Mouse (Mus musculus) neural tube, embryonic 11.5 days (tissue): ENCODE measurements around the gene Unc93b1. TPM values are rescaled to one million over a fixed set of nuclear protein-coding genes. Genes with fewer than 3 reads are reported as not detected.

Source experiments
- ATAC-seq: fragments of 200-750 bp; cut with Nextera tagmentation; 2 replicates; pipeline ENCODE4 v1.8.0; 2017; ENCODE audit warnings: moderate number of reproducible peaks, mild to moderate bottlenecking, moderate TSS enrichment, moderate library complexity; ENCODE audit not compliant: insufficient read depth, low FRiP score, low TSS enrichment
- DNase-seq: peaks from one replicate; pipeline ENCODE4 v3.0.0-alpha.2; 2015; ENCODE audit warnings: low spot score
- H3K27ac ChIP-seq: fragments of 300-500 bp; sonication (generic); 2 replicates; pipeline ENCODE4 v1.5.1; 2014; ENCODE audit warnings: low read depth, mild to moderate bottlenecking, low read length
- H3K27me3 ChIP-seq: fragments of 300-500 bp; sonication (generic); 2 replicates; pipeline ENCODE4 v1.6.1; 2014; ENCODE audit warnings: mild to moderate bottlenecking, low read length, mixed read lengths; ENCODE audit not compliant: control insufficient read depth, insufficient read depth
- H3K36me3 ChIP-seq: fragments of 300-500 bp; sonication (generic); 2 replicates; pipeline ENCODE4 v1.6.1; 2014; ENCODE audit warnings: mild to moderate bottlenecking, low read length, moderate library complexity, mixed read lengths; ENCODE audit not compliant: control insufficient read depth, insufficient read depth
- H3K4me1 ChIP-seq: fragments of 300-500 bp; sonication (generic); 2 replicates; pipeline ENCODE4 v1.6.1; 2014; ENCODE audit warnings: low read length, mixed read lengths; ENCODE audit not compliant: control insufficient read depth, insufficient read depth
- H3K4me2 ChIP-seq: fragments of 300-500 bp; sonication (generic); 2 replicates; pipeline ENCODE4 v1.6.1; 2014; ENCODE audit warnings: low read depth, mild to moderate bottlenecking, moderate library complexity
- H3K4me3 ChIP-seq: fragments of 300-500 bp; sonication (generic); 2 replicates; pipeline ENCODE4 v1.5.1; 2014; ENCODE audit warnings: low read depth, low read length
- H3K9ac ChIP-seq: fragments of 300-500 bp; sonication (generic); 2 replicates; pipeline ENCODE4 v1.6.1; 2014; ENCODE audit warnings: mild to moderate bottlenecking, low read length
- H3K9me3 ChIP-seq: fragments of 300-500 bp; sonication (generic); 2 replicates; pipeline ENCODE4 v1.6.1; 2016; ENCODE audit warnings: low read length; ENCODE audit not compliant: control insufficient read depth
- WGBS: fragments of 180-500 bp; shearing (Covaris S2); extraction: QIAGEN DNeasy Blood & Tissue Kit; methylation state at CpG from one replicate; pipeline ENCODE4 v1.1.7; 2014; 5-methylcytosine and 5-hydroxymethylcytosine counted together
- polyA plus RNA-seq: library from polyadenylated mRNA; unstranded; fragments of >200 nt; fragmentation: Nextera tagmentation; extraction: Ambion mirVana; gene quantifications from 2 replicates; pipeline ENCODE4 v1.2.1, GENCODE M21; 2014

Unc93b1 gene
- polyA plus RNA-seq, 1 experiment from 2014 or later: 5.3 TPM

GRCm38 (mm10) chr19:3898952-3899351 lies 36.0 kb upstream of the Unc93b1 start:
- no peak for ATAC-seq
- H3K27me3 ChIP-seq: no peaks in the 10 kb centered on the region
- no peak overlapping the region for H3K4me3 ChIP-seq
- no peak overlapping the region for H3K4me2 ChIP-seq
- H3K9me3 ChIP-seq: no peaks in the 10 kb centered on the region
- H3K27ac ChIP-seq: no peak overlapping the region
- no peak for DNase-seq
- 87% methylated on average over 7 of the region's 7 CpGs for WGBS
- peaks cover 7% of the 10 kb centered on the region; the same call in 1 of the 2 replicates for H3K4me1 ChIP-seq
- H3K36me3 ChIP-seq: no peaks in the 10 kb centered on the region; the same call in 1 of the 2 replicates
- no peak overlapping the region for H3K9ac ChIP-seq

- Histone ChIP-seq H3K9me3 (no peaks in the 10 kb centered on the region), H3K36me3 (no peaks in the 10 kb centered on the region; the same call in 1 of the 2 replicates), H3K27me3 (no peaks in the 10 kb centered on the region), H3K9ac (no peak overlapping the region), H3K4me2 (no peak overlapping the region), H3K4me1 (peaks cover 7% of the 10 kb centered on the region; the same call in 1 of the 2 replicates), H3K4me3 (no peak overlapping the region), H3K27ac (no peak overlapping the region)
- ATAC-seq (no peak), DNase-seq (no peak)
- WGBS: 91% methylated on average over 4 of the region's 4 CpGs
Measured at GRCm38 (mm10) chr19:3899618-3900017, 35.4 kb upstream of the Unc93b1 start.

- no peaks in the 10 kb centered on the region; the same call in 1 of the 2 replicates for H3K36me3 ChIP-seq
- no peaks in the 10 kb centered on the region; the same call in 1 of the 2 replicates for H3K4me1 ChIP-seq
- WGBS: 79% methylated on average over 12 of the region's 12 CpGs
- H3K9me3 ChIP-seq: no peaks in the 10 kb centered on the region
- no peak overlapping the region for H3K4me3 ChIP-seq
- DNase-seq (no peak), ATAC-seq (no peak)
- H3K27ac ChIP-seq: no peak overlapping the region
- H3K27me3 ChIP-seq: no peaks in the 10 kb centered on the region
- no peak overlapping the region for H3K4me2 ChIP-seq
- H3K9ac ChIP-seq: no peak overlapping the region
Measured at GRCm38 (mm10) chr19:3902966-3903365, 32.0 kb upstream of the Unc93b1 start.

- H3K9me3 ChIP-seq: no peaks in the 10 kb centered on the region
- H3K27me3 ChIP-seq: no peaks in the 10 kb centered on the region
- no peak overlapping the region for H3K4me2 ChIP-seq
- H3K4me3 ChIP-seq: no peak overlapping the region
- DNase-seq: no peak
- H3K27ac ChIP-seq: no peak overlapping the region
- no peak overlapping the region for H3K9ac ChIP-seq
- ATAC-seq: no peak
- no peaks in the 10 kb centered on the region; the same call in 1 of the 2 replicates for H3K4me1 ChIP-seq
- 63% methylated on average over 25 of the region's 25 CpGs for WGBS
- peaks cover 2% of the 10 kb centered on the region for H3K36me3 ChIP-seq
Measured at GRCm38 (mm10) chr19:3903648-3904362, 31.2 kb upstream of the Unc93b1 start.

- no peak overlapping the region for H3K27ac ChIP-seq
Measured at GRCm38 (mm10) chr19:3904363-3904675, 30.7 kb upstream of the Unc93b1 start.

GRCm38 (mm10) chr19:3905261-3905969 lies 29.6 kb upstream of the Unc93b1 start:
- H3K27me3 ChIP-seq: no peaks in the 10 kb centered on the region

More at GRCm38 (mm10) chr19:3904363-3904675, 30.7 kb upstream of the Unc93b1 start:
- 61% methylated on average over 10 of the region's 10 CpGs for WGBS
- Histone ChIP-seq H3K4me1 (no peaks in the 10 kb centered on the region; the same call in 1 of the 2 replicates), H3K27me3 (no peaks in the 10 kb centered on the region), H3K4me2 (no peak overlapping the region), H3K9me3 (no peaks in the 10 kb centered on the region), H3K36me3 (peaks cover 2% of the 10 kb centered on the region), H3K9ac (no peak overlapping the region), H3K4me3 (no peak overlapping the region)
- ATAC-seq: no peak
- DNase-seq: no peak

GRCm38 (mm10) chr19:3906326-3906725 lies 28.7 kb upstream of the Unc93b1 start:
- Histone ChIP-seq H3K27me3 (no peaks in the 10 kb centered on the region), H3K36me3 (peaks cover 9% of the 10 kb centered on the region), H3K4me3 (peak overlapping the region; percentile 36), H3K9me3 (no peaks in the 10 kb centered on the region), H3K27ac (no peak overlapping the region), H3K9ac (peak overlapping the region; percentile 62), H3K4me2 (peak overlapping the region; percentile 61), H3K4me1 (no peaks in the 10 kb centered on the region; the same call in 1 of the 2 replicates)
- DNase-seq: no peak
- no peak for ATAC-seq
- WGBS: 49% methylated on average over 10 of the region's 10 CpGs

More at GRCm38 (mm10) chr19:3905261-3905969, 29.6 kb upstream of the Unc93b1 start:
- Histone ChIP-seq H3K4me3 (0 out of 2 replicates have a peak overlapping the region, but pooled peaks have one; percentile 5), H3K4me2 (peak overlapping the region; percentile 18), H3K36me3 (peaks cover 9% of the 10 kb centered on the region), H3K4me1 (no peaks in the 10 kb centered on the region; the same call in 1 of the 2 replicates), H3K27ac (no peak overlapping the region), H3K9ac (peak overlapping the region; percentile 5; the same call in 1 of the 2 replicates), H3K9me3 (no peaks in the 10 kb centered on the region)
- 47% methylated on average over 6 of the region's 6 CpGs for WGBS
- ATAC-seq (no peak), DNase-seq (no peak)

- DNase-seq: peak; percentile 66
- Histone ChIP-seq H3K4me3 (peak within 1 kb of the TSS; percentile 36), H3K36me3 (peaks cover 9% of the 10 kb centered on the region), H3K27ac (no peak within 1 kb of the TSS), H3K4me2 (peak within 1 kb of the TSS; percentile 61), H3K9ac (peak within 1 kb of the TSS; percentile 62), H3K4me1 (peaks cover 4% of the 10 kb centered on the region; the same call in 1 of the 2 replicates), H3K27me3 (no peaks in the 10 kb centered on the region), H3K9me3 (no peaks in the 10 kb centered on the region)
- peak; percentile 66 for ATAC-seq
- WGBS: 5% methylated on average over 36 of the region's 36 CpGs
Measured at GRCm38 (mm10) chr19:3906795-3907786, 27.9 kb upstream of the Unc93b1 start, which contains the start of gene Tcirg1. TSS of gene Tcirg1 (minus strand) at chr19:3907133.
